Mouse (Mus musculus) C2C12 (cell line): ENCODE data around the gene Ccser2.

Experiments
- CTCF ChIP-seq: IDR thresholded peaks from one replicate; pipeline ENCODE4 v1.5.1; 2011; ENCODE audit not compliant: control insufficient read depth, insufficient read depth, insufficient read length
- MAX ChIP-seq: IDR thresholded peaks from one replicate; pipeline ENCODE4 v1.6.1; 2011; ENCODE audit warnings: mild to moderate bottlenecking, control low read depth
- MYOD1 ChIP-seq: IDR thresholded peaks from one replicate; pipeline ENCODE4 v1.6.1; 2011; ENCODE audit warnings: low read depth; ENCODE audit not compliant: control insufficient read depth, insufficient read length
- USF1 ChIP-seq: IDR thresholded peaks from one replicate; pipeline ENCODE4 v1.6.1; 2011; ENCODE audit warnings: low read depth, mild to moderate bottlenecking, control low read depth, moderate library complexity

DNA sequence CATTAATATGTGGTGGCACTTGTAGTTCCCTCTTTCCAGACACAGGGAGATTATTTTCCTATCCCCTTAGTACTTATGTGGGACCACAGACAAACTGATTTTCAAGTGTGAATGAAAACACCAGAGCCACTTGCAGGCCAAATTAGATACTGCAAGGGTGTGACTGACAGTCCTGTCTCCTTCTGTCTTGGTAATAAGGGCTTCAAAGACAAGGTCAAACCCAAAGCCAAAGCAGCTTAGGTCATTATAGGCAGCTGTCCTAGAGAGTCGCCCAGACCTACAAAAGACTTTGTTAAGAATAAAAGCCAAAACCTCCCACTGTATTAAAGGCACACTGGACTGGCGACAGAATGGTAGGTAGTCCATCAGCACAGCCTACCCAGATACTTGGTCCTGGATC, 30.6 kb downstream of the Ccser2 start:
- TF ChIP-seq CTCF = no peak
- TF ChIP-seq MYOD1 = no peak
- no peak for TF ChIP-seq USF1
- TF ChIP-seq MAX = no peak
